Mouse (Mus musculus): ENCODE results near the gene Etfa. TPM values are rescaled to one million over a fixed set of nuclear protein-coding genes. Genes with fewer than 3 reads are reported as not detected.
A peak's percentile ranks its signal among the peaks of the same experiment; 100 is the strongest.

Etfa gene
- polyA plus RNA-seq, 1 experiment from 2014 or later = 187 TPM

DNA sequence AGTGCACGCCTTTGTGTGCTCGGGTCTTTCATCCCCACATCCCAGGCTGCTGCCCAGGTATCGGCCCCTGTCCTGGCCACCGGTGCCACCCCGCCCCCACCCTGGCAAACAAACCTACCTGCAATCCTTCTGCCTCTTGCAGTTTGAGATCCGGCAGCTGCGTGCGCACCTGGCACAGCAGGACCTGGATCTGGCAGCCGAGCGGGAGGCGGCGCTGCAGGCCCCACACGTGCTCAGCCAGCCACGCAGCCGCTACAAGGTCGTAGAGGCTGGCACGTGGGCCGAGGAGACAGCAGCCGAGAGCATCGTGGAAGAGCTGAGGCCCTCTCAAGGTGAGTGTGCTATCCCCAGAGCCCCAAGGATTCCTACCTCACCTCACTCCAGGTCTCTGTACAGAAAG is 81.9 kb downstream of the Etfa start:
- ATAC-seq (replicated peaks; ENCODE audit: insufficient number of reproducible peaks, low FRiP score, low TSS enrichment, low read depth) (no peak), DNase-seq (ENCODE audit: low spot score) (peak; percentile 38)
- H3K27me3 ChIP-seq (ENCODE audit: control insufficient read depth, insufficient read depth, low read length) = no peaks in the 10 kb centered on the region
- no peaks in the 10 kb centered on the region for H3K4me1 ChIP-seq (ENCODE audit: control insufficient read depth, insufficient read depth, low read length)
- H3K4me3 ChIP-seq (ENCODE audit: low read depth, low read length) = no peak overlapping the region
- H3K36me3 ChIP-seq (replicated peaks; ENCODE audit: control insufficient read depth, insufficient read depth, low read depth, low read length) = no peaks in the 10 kb centered on the region
- peak overlapping the region; percentile 0; the same call in 1 of the 2 replicates for H3K4me2 ChIP-seq (ENCODE audit: low read depth, low read length)
- H3K9ac ChIP-seq (replicated peaks; ENCODE audit: low read length) = peak overlapping the region; percentile 37
- 20% methylated on average over 20 of the region's 20 CpGs for WGBS
- H3K9me3 ChIP-seq (replicated peaks; ENCODE audit: control insufficient read depth, low read length) = no peaks in the 10 kb centered on the region
- no peak overlapping the region for H3K27ac ChIP-seq (replicated peaks; ENCODE audit: low read depth, low read length)

DNA sequence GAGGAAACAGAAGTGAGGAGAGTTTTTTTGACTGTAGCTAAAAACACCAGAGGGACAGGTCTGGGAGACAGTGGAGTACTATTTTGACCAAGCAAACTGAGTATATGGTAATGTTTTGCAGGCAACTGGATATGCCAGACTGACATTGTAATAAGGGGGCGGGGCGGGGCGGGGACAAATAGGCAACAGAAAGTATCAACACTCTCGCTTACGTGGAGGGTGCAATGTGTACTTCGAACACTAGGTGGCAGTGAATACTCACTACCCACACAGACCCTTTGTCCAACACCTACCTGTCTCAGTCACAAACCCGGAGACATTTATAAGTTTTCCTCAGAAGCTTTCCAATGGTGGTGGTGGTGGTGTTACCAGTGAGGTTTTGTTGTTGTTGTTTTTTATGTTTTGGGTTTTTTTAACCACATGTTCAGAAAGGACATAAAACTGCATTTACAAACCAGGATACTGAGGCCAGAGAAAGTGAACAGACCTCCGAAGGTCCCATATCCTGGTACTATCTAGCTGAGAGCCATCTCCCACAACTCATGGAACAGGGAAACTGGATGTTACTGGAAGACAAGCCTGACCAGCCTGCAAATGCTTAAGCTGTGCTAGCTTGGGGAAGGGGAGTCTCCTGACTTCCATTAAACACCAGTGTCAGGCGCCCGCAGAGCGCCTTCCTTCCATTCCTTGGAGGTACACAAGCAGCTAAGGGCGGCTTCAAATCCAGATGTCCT is 82.6 kb downstream of the Etfa start:
- Histone ChIP-seq H3K4me2 (ENCODE audit: low read depth, low read length) (peak overlapping the region; percentile 0; the same call in 1 of the 2 replicates), H3K27ac (replicated peaks; ENCODE audit: low read depth, low read length) (no peak overlapping the region)
- 32% methylated on average over 12 of the region's 12 CpGs for WGBS

DNA sequence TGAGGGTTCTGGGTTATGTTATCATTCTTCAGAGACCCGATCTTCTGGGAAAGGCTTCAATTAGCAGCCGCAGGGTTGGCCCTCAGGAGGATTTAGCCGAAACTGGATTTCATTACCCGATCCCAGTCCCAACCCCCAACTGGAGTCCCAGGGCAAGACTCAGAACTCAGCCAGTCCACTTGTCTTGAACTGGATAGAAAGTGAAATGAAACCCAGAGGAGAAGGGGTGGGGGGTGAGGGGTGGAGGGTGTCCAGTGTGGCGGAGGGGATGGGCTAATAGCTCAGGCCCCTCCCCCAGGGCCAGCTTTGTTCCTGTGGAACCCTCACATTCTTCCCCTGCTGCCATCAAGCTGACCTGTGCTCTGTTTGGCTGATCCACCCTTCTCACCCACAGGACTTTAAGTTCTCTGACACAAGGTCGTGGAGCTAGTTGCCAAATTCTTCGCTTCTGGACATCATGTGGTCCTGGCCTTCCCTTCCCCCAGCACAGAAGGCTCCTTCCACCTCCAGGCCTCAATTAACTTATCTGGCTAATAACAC is 86.7 kb downstream of the Etfa start:
- ATAC-seq (replicated peaks; ENCODE audit: insufficient number of reproducible peaks, low FRiP score, low TSS enrichment, low read depth) (no peak), DNase-seq (ENCODE audit: low spot score) (peak; percentile 36)
- Histone ChIP-seq H3K36me3 (replicated peaks; ENCODE audit: control insufficient read depth, insufficient read depth, low read depth, low read length) (no peaks in the 10 kb centered on the region), H3K9ac (replicated peaks; ENCODE audit: low read length) (no peak overlapping the region), H3K27me3 (ENCODE audit: control insufficient read depth, insufficient read depth, low read length) (no peaks in the 10 kb centered on the region), H3K4me1 (ENCODE audit: control insufficient read depth, insufficient read depth, low read length) (no peaks in the 10 kb centered on the region; the same call in 1 of the 2 replicates), H3K4me3 (ENCODE audit: low read depth, low read length) (no peak overlapping the region), H3K4me2 (ENCODE audit: low read depth, low read length) (no peak overlapping the region), H3K9me3 (replicated peaks; ENCODE audit: control insufficient read depth, low read length) (peaks cover 2% of the 10 kb centered on the region), H3K27ac (replicated peaks; ENCODE audit: low read depth, low read length) (no peak overlapping the region)
- 29% methylated on average over 7 of the region's 7 CpGs for WGBS

More for the DNA sequence above, 82.6 kb downstream of the Etfa start:
- H3K9me3 ChIP-seq (replicated peaks; ENCODE audit: control insufficient read depth, low read length) = no peaks in the 10 kb centered on the region
- DNase-seq (ENCODE audit: low spot score) (peak; percentile 90), ATAC-seq (replicated peaks; ENCODE audit: insufficient number of reproducible peaks, low FRiP score, low TSS enrichment, low read depth) (peak; percentile 53)
- H3K9ac ChIP-seq (replicated peaks; ENCODE audit: low read length) = 0 out of 2 replicates have a peak overlapping the region, but pooled peaks have one; percentile 37
- H3K4me1 ChIP-seq (ENCODE audit: control insufficient read depth, insufficient read depth, low read length) = no peaks in the 10 kb centered on the region; the same call in 1 of the 2 replicates
- H3K27me3 ChIP-seq (ENCODE audit: control insufficient read depth, insufficient read depth, low read length) = no peaks in the 10 kb centered on the region
- no peak overlapping the region for H3K4me3 ChIP-seq (ENCODE audit: low read depth, low read length)
- H3K36me3 ChIP-seq (replicated peaks; ENCODE audit: control insufficient read depth, insufficient read depth, low read depth, low read length) = no peaks in the 10 kb centered on the region

DNA sequence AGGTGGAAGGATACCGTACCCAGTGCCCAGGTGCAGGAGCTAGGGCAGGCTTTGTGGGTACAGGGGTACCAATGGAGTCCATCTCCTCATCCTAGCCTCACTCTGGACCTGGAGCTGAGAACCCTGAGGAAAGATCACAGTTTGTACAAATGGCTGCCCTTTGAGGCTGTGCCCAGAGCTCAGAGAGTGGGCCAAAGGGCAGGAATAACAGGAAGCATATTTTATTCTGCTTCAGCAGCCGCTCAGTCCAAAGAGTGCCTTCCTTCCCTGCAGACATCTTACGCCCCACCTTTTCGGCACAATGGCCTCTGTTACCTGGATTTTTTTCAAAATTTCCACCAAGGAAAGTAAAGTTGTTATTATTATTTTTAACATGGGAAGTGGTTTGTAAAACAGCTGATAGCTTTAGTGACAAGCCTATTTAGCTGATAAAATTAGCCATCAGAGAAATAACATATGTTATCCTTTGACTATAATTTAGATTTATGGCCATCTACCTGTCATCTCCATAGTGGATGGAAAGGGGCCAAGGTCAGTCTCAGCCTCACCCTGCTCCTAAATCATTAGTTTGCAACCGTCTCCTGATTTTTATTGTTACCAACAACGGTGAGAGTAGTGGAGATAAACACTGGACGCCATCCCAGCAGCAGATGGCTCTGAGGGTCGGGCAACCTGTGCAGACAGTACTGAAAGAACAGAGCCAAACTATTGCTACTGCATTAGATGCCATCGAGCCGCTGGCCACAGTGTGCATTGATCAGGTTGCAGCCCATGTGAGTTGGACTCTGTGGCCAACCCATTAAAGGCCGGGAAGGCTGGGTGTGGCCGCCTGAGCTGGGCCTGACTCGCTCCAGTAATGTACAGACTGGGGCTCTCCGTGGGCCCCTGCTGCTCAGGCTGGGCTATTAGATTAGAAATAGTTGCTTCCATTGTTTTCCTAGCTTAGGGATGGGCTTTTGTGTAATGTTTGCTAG is 88.3 kb downstream of the Etfa start:
- whole genome bisulfite sequencing = 78% methylated on average over 14 of the region's 14 CpGs
- ATAC-seq (replicated peaks; ENCODE audit: insufficient number of reproducible peaks, low FRiP score, low TSS enrichment, low read depth) (no peak), DNase-seq (ENCODE audit: low spot score) (no peak)
- Histone ChIP-seq H3K27ac (replicated peaks; ENCODE audit: low read depth, low read length) (no peak overlapping the region), H3K27me3 (ENCODE audit: control insufficient read depth, insufficient read depth, low read length) (no peaks in the 10 kb centered on the region), H3K4me3 (ENCODE audit: low read depth, low read length) (no peak overlapping the region), H3K4me2 (ENCODE audit: low read depth, low read length) (no peak overlapping the region), H3K4me1 (ENCODE audit: control insufficient read depth, insufficient read depth, low read length) (no peaks in the 10 kb centered on the region; the same call in 1 of the 2 replicates), H3K36me3 (replicated peaks; ENCODE audit: control insufficient read depth, insufficient read depth, low read depth, low read length) (no peaks in the 10 kb centered on the region), H3K9ac (replicated peaks; ENCODE audit: low read length) (no peak overlapping the region), H3K9me3 (replicated peaks; ENCODE audit: control insufficient read depth, low read length) (peaks cover 2% of the 10 kb centered on the region)

DNA sequence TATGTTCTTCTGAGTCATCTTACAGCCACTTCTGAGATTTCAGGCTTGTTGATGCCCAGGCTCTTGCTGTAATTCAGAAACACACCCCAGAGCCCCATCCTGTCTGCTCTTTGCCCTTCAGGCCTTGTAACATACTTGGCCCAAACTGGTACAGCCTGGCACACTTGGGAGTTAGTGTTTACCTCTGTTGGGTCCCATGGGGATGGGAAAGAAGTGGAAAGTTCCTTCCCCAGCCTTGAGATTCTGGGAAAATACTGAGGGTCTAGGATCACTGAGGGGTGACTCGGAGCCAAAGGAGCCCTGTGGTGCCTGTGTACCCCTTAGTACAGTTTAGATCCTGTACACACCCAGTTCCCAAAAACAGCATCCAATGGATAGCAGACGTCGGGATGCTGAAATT is 90.3 kb downstream of the Etfa start:
- Histone ChIP-seq H3K4me2 (ENCODE audit: low read depth, low read length) (no peak overlapping the region), H3K4me3 (ENCODE audit: low read depth, low read length) (no peak overlapping the region), H3K4me1 (ENCODE audit: control insufficient read depth, insufficient read depth, low read length) (no peaks in the 10 kb centered on the region; the same call in 1 of the 2 replicates), H3K9ac (replicated peaks; ENCODE audit: low read length) (no peak overlapping the region), H3K36me3 (replicated peaks; ENCODE audit: control insufficient read depth, insufficient read depth, low read depth, low read length) (no peaks in the 10 kb centered on the region), H3K27me3 (ENCODE audit: control insufficient read depth, insufficient read depth, low read length) (no peaks in the 10 kb centered on the region), H3K9me3 (replicated peaks; ENCODE audit: control insufficient read depth, low read length) (peaks cover 2% of the 10 kb centered on the region), H3K27ac (replicated peaks; ENCODE audit: low read depth, low read length) (no peak overlapping the region)
- no peak for DNase-seq (ENCODE audit: low spot score)
- ATAC-seq (replicated peaks; ENCODE audit: insufficient number of reproducible peaks, low FRiP score, low TSS enrichment, low read depth) = no peak
- WGBS = 98% methylated on average over 3 of the region's 3 CpGs

DNA sequence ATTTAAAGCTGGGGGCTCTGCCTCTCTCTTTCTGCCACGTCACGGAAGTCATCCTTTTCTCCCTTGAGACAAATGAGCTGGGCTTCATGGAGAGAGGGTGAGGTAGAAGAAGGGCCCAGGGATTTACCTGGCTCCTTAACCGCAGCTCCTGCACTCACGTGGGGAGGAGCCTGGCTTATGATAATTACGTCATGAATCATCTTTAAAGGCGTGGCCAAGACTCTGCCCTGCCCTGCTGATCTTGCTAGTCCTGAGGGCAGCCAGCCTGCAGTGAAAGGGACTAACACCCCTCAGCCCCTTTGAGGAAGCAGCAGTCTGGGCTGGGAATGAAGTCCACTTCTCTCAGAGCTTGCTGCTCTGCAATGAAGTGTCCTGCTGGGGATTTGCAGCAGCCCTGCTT is 100.9 kb downstream of the Etfa start:
- Histone ChIP-seq H3K36me3 (replicated peaks; ENCODE audit: control insufficient read depth, insufficient read depth, low read depth, low read length) (no peaks in the 10 kb centered on the region), H3K9me3 (replicated peaks; ENCODE audit: control insufficient read depth, low read length) (no peaks in the 10 kb centered on the region), H3K27me3 (ENCODE audit: control insufficient read depth, insufficient read depth, low read length) (no peaks in the 10 kb centered on the region), H3K4me2 (ENCODE audit: low read depth, low read length) (no peak overlapping the region), H3K4me1 (ENCODE audit: control insufficient read depth, insufficient read depth, low read length) (peaks cover 6% of the 10 kb centered on the region; the same call in 1 of the 2 replicates), H3K27ac (replicated peaks; ENCODE audit: low read depth, low read length) (no peak overlapping the region), H3K4me3 (ENCODE audit: low read depth, low read length) (no peak overlapping the region), H3K9ac (replicated peaks; ENCODE audit: low read length) (no peak overlapping the region)
- WGBS = 26% methylated on average over 6 of the region's 6 CpGs
- DNase-seq (ENCODE audit: low spot score) (no peak), ATAC-seq (replicated peaks; ENCODE audit: insufficient number of reproducible peaks, low FRiP score, low TSS enrichment, low read depth) (no peak)

DNA sequence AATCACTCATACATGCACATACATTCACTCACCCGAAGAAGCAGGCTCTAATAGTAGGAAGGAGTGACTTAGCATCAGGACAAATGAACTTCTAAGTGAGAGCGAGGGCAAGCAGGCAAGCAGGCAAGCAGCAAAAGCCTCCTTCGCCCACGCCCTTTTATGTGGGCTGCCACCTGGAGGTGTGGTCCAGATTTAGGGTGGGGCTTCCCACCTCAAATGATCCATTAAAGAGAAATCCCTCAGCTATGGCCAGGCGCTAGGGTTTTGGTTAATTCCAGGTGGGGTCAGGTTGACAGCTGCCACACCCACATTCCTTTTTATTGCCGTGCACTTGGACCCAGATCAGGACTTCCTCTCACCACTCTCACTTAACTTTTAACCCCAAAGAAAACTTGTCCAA is 101.6 kb downstream of the Etfa start:
- Histone ChIP-seq H3K36me3 (replicated peaks; ENCODE audit: control insufficient read depth, insufficient read depth, low read depth, low read length) (no peaks in the 10 kb centered on the region), H3K4me3 (ENCODE audit: low read depth, low read length) (no peak overlapping the region), H3K9me3 (replicated peaks; ENCODE audit: control insufficient read depth, low read length) (no peaks in the 10 kb centered on the region), H3K4me2 (ENCODE audit: low read depth, low read length) (no peak overlapping the region), H3K4me1 (ENCODE audit: control insufficient read depth, insufficient read depth, low read length) (peaks cover 6% of the 10 kb centered on the region; the same call in 1 of the 2 replicates), H3K27me3 (ENCODE audit: control insufficient read depth, insufficient read depth, low read length) (no peaks in the 10 kb centered on the region), H3K9ac (replicated peaks; ENCODE audit: low read length) (no peak overlapping the region), H3K27ac (replicated peaks; ENCODE audit: low read depth, low read length) (no peak overlapping the region)
- ATAC-seq (replicated peaks; ENCODE audit: insufficient number of reproducible peaks, low FRiP score, low TSS enrichment, low read depth) = no peak
- 54% methylated on average over 6 of the region's 6 CpGs for WGBS
- no peak for DNase-seq (ENCODE audit: low spot score)

Data from embryonic facial prominence, embryonic 11.5 days (tissue).